Mouse (Mus musculus) heart, embryonic 12.5 days (tissue): Measurements from ENCODE around the gene Cpsf4l. TPM values are rescaled to one million over a fixed set of nuclear protein-coding genes. Genes with fewer than 3 reads are reported as not detected.
A peak's percentile ranks its signal among the peaks of the same experiment; 100 is the strongest.

Source experiments
- ATAC-seq: fragments of 200-750 bp; cut with Nextera tagmentation; 2 replicates; pipeline ENCODE4 v1.8.0; 2017; ENCODE audit warnings: moderate TSS enrichment, moderate library complexity; ENCODE audit not compliant: insufficient number of reproducible peaks, low FRiP score
- H3K27ac ChIP-seq: fragments of 300-500 bp; sonication (generic); 2 replicates; pipeline ENCODE4 v1.5.1; 2016; ENCODE audit warnings: mild to moderate bottlenecking, moderate library complexity; ENCODE audit not compliant: poor library complexity, severe bottlenecking
- H3K27me3 ChIP-seq: fragments of 300-500 bp; sonication (generic); replicated peaks from 2 replicates; pipeline ENCODE4 v1.6.1; 2016; ENCODE audit warnings: mild to moderate bottlenecking, moderate library complexity
- H3K36me3 ChIP-seq: fragments of 300-500 bp; sonication (generic); 2 replicates; pipeline ENCODE4 v1.6.1; 2016; ENCODE audit warnings: mild to moderate bottlenecking, moderate library complexity
- H3K4me1 ChIP-seq: fragments of 300-500 bp; sonication (generic); replicated peaks from 2 replicates; pipeline ENCODE4 v1.6.1; 2016; ENCODE audit warnings: mild to moderate bottlenecking
- H3K4me2 ChIP-seq: fragments of 300-500 bp; sonication (generic); 2 replicates; pipeline ENCODE4 v1.6.1; 2016; ENCODE audit warnings: mild to moderate bottlenecking, moderate library complexity
- H3K4me3 ChIP-seq: fragments of 300-500 bp; sonication (generic); 2 replicates; pipeline ENCODE4 v1.5.1; 2016; ENCODE audit warnings: mild to moderate bottlenecking
- H3K9ac ChIP-seq: fragments of 300-500 bp; sonication (generic); 2 replicates; pipeline ENCODE4 v1.6.1; 2016; ENCODE audit warnings: mild to moderate bottlenecking, moderate library complexity
- H3K9me3 ChIP-seq: fragments of 300-500 bp; sonication (generic); replicated peaks from 2 replicates; pipeline ENCODE4 v1.6.1; 2016; ENCODE audit warnings: mild to moderate bottlenecking, moderate library complexity
- WGBS: fragments of 180-500 bp; shearing (Covaris S2); methylation state at CpG from one replicate; pipeline ENCODE4 v1.1.7; 2016; 5-methylcytosine and 5-hydroxymethylcytosine counted together
- polyA plus RNA-seq: library from polyadenylated mRNA; unstranded; fragments of >200 nt; fragmentation: Nextera tagmentation; extraction: Ambion mirVana; gene quantifications from 2 replicates; pipeline ENCODE4 v1.2.1, GENCODE M21; 2016

Cpsf4l gene
- polyA plus RNA-seq, 1 experiment from 2014 or later = not detected

- H3K27ac ChIP-seq = no peak overlapping the region
- 62% methylated on average over 16 of the region's 16 CpGs for WGBS
- ATAC-seq = no peak
Measured at GRCm38 (mm10) chr11:113717767-113718424, 8.1 kb upstream of the Cpsf4l start.

GRCm38 (mm10) chr11:113716132-113716531 lies 6.3 kb upstream of the Cpsf4l start:
- Histone ChIP-seq H3K36me3 (no peaks in the 10 kb centered on the region), H3K4me2 (no peak overlapping the region), H3K4me1 (0 out of 2 replicates have a peak, but pooled peaks cover 4% of the 10 kb centered on the region), H3K9me3 (no peaks in the 10 kb centered on the region), H3K4me3 (no peak overlapping the region), H3K27ac (no peak overlapping the region), H3K27me3 (no peaks in the 10 kb centered on the region), H3K9ac (no peak overlapping the region)
- ATAC-seq = no peak
- WGBS = 90% methylated on average over 2 of the region's 2 CpGs

More at GRCm38 (mm10) chr11:113717767-113718424, 8.1 kb upstream of the Cpsf4l start:
- Histone ChIP-seq H3K4me2 (no peak overlapping the region), H3K27me3 (no peaks in the 10 kb centered on the region), H3K9me3 (no peaks in the 10 kb centered on the region), H3K9ac (no peak overlapping the region), H3K4me3 (no peak overlapping the region), H3K4me1 (peaks cover 10% of the 10 kb centered on the region; the same call in 1 of the 2 replicates), H3K36me3 (no peaks in the 10 kb centered on the region)

GRCm38 (mm10) chr11:113715078-113715674 lies 5.4 kb upstream of the Cpsf4l start:
- ATAC-seq = no peak

GRCm38 (mm10) chr11:113711061-113711460 lies 1.2 kb upstream of the Cpsf4l start:
- H3K9ac ChIP-seq = peak overlapping the region; percentile 1; the same call in 1 of the 2 replicates
- peaks cover 9% of the 10 kb centered on the region; the same call in 1 of the 2 replicates for H3K36me3 ChIP-seq
- WGBS = 59% methylated on average over 1 of the region's 1 CpGs
- peaks cover 19% of the 10 kb centered on the region for H3K4me1 ChIP-seq
- no peak overlapping the region for H3K4me3 ChIP-seq
- peaks cover 3% of the 10 kb centered on the region for H3K9me3 ChIP-seq
- ATAC-seq = no peak
- no peak overlapping the region for H3K27ac ChIP-seq
- peaks cover 14% of the 10 kb centered on the region; the same call in 1 of the 2 replicates for H3K27me3 ChIP-seq
- no peak overlapping the region for H3K4me2 ChIP-seq

More at GRCm38 (mm10) chr11:113715078-113715674, 5.4 kb upstream of the Cpsf4l start:
- Histone ChIP-seq H3K9ac (no peak overlapping the region), H3K9me3 (no peaks in the 10 kb centered on the region), H3K27me3 (no peaks in the 10 kb centered on the region), H3K36me3 (no peaks in the 10 kb centered on the region), H3K4me3 (no peak overlapping the region), H3K27ac (no peak overlapping the region), H3K4me2 (no peak overlapping the region), H3K4me1 (peaks cover 11% of the 10 kb centered on the region)
- WGBS = 59% methylated on average over 7 of the region's 7 CpGs

GRCm38 (mm10) chr11:113710257-113710777 lies 500 bp upstream of the Cpsf4l start:
- Histone ChIP-seq H3K9ac (0 out of 2 replicates have a peak overlapping the region, but pooled peaks have one; percentile 1), H3K27ac (no peak overlapping the region), H3K4me2 (peak overlapping the region; percentile 13), H3K9me3 (peaks cover 3% of the 10 kb centered on the region), H3K36me3 (peaks cover 9% of the 10 kb centered on the region; the same call in 1 of the 2 replicates), H3K27me3 (peaks cover 14% of the 10 kb centered on the region; the same call in 1 of the 2 replicates), H3K4me3 (no peak overlapping the region), H3K4me1 (peaks cover 19% of the 10 kb centered on the region)
- ATAC-seq = no peak; the same call in 1 of the 2 replicates
- WGBS = 9% methylated on average over 10 of the region's 10 CpGs

GRCm38 (mm10) chr11:113709272-113709671 lies 545 bp downstream of the Cpsf4l start:
- H3K4me1 ChIP-seq = peaks cover 19% of the 10 kb centered on the region
- peaks cover 3% of the 10 kb centered on the region for H3K9me3 ChIP-seq
- peak overlapping the region; percentile 21; the same call in 1 of the 2 replicates for H3K4me2 ChIP-seq
- H3K4me3 ChIP-seq = no peak overlapping the region
- H3K27ac ChIP-seq = no peak overlapping the region
- peaks cover 14% of the 10 kb centered on the region; the same call in 1 of the 2 replicates for H3K27me3 ChIP-seq
- 16% methylated on average over 15 of the region's 15 CpGs for WGBS
- H3K36me3 ChIP-seq = peaks cover 9% of the 10 kb centered on the region; the same call in 1 of the 2 replicates
- ATAC-seq = no peak
- H3K9ac ChIP-seq = no peak overlapping the region; the same call in 1 of the 2 replicates

- H3K9ac ChIP-seq = no peak overlapping the region; the same call in 1 of the 2 replicates
- WGBS = 53% methylated on average over 19 of the region's 19 CpGs
- H3K4me2 ChIP-seq = peak overlapping the region; percentile 21; the same call in 1 of the 2 replicates
- no peak overlapping the region for H3K27ac ChIP-seq
- H3K4me3 ChIP-seq = no peak overlapping the region
- peaks cover 3% of the 10 kb centered on the region for H3K9me3 ChIP-seq
- ATAC-seq = no peak
- H3K4me1 ChIP-seq = peaks cover 23% of the 10 kb centered on the region
- H3K36me3 ChIP-seq = peaks cover 9% of the 10 kb centered on the region; the same call in 1 of the 2 replicates
- peaks cover 14% of the 10 kb centered on the region; the same call in 1 of the 2 replicates for H3K27me3 ChIP-seq
Measured at GRCm38 (mm10) chr11:113708629-113709213, 1.1 kb downstream of the Cpsf4l start.

GRCm38 (mm10) chr11:113705966-113706652 lies 3.7 kb downstream of the Cpsf4l start:
- no peak overlapping the region for H3K9ac ChIP-seq
- peaks cover 9% of the 10 kb centered on the region; the same call in 1 of the 2 replicates for H3K36me3 ChIP-seq
- H3K27me3 ChIP-seq = peaks cover 14% of the 10 kb centered on the region; the same call in 1 of the 2 replicates
- peaks cover 23% of the 10 kb centered on the region for H3K4me1 ChIP-seq
- ATAC-seq = no peak
- H3K27ac ChIP-seq = no peak overlapping the region
- no peak overlapping the region for H3K4me2 ChIP-seq
- 78% methylated on average over 15 of the region's 15 CpGs for WGBS
- peaks cover 3% of the 10 kb centered on the region for H3K9me3 ChIP-seq
- H3K4me3 ChIP-seq = no peak overlapping the region

GRCm38 (mm10) chr11:113703758-113704157 lies 6.1 kb downstream of the Cpsf4l start:
- peaks cover 3% of the 10 kb centered on the region for H3K9me3 ChIP-seq
- no peak overlapping the region for H3K9ac ChIP-seq
- ATAC-seq = no peak
- 37% methylated on average over 5 of the region's 5 CpGs for WGBS
- H3K4me3 ChIP-seq = no peak overlapping the region
- H3K4me1 ChIP-seq = peaks cover 4% of the 10 kb centered on the region; the same call in 1 of the 2 replicates
- H3K27me3 ChIP-seq = 0 out of 2 replicates have a peak, but pooled peaks cover 5% of the 10 kb centered on the region
- no peak overlapping the region for H3K4me2 ChIP-seq
- no peak overlapping the region for H3K27ac ChIP-seq
- peaks cover 14% of the 10 kb centered on the region for H3K36me3 ChIP-seq

- WGBS = 78% methylated on average over 7 of the region's 7 CpGs
- no peaks in the 10 kb centered on the region for H3K27me3 ChIP-seq
- H3K4me3 ChIP-seq = no peak overlapping the region
- ATAC-seq = no peak
- H3K36me3 ChIP-seq = peaks cover 30% of the 10 kb centered on the region
- peaks cover 4% of the 10 kb centered on the region; the same call in 1 of the 2 replicates for H3K4me1 ChIP-seq
- no peak overlapping the region for H3K4me2 ChIP-seq
- no peak overlapping the region for H3K27ac ChIP-seq
- 0 out of 2 replicates have a peak, but pooled peaks cover 4% of the 10 kb centered on the region for H3K9me3 ChIP-seq
- no peak overlapping the region for H3K9ac ChIP-seq
Measured at GRCm38 (mm10) chr11:113699643-113700042, 10.2 kb downstream of the Cpsf4l start.
